Mouse (Mus musculus): ENCODE measurements around the gene Pnpla3. TPM values are rescaled to one million over a fixed set of nuclear protein-coding genes. Genes with fewer than 3 reads are reported as not detected.

Pnpla3 gene
- polyA plus RNA-seq, 1 experiment = not detected

DNA sequence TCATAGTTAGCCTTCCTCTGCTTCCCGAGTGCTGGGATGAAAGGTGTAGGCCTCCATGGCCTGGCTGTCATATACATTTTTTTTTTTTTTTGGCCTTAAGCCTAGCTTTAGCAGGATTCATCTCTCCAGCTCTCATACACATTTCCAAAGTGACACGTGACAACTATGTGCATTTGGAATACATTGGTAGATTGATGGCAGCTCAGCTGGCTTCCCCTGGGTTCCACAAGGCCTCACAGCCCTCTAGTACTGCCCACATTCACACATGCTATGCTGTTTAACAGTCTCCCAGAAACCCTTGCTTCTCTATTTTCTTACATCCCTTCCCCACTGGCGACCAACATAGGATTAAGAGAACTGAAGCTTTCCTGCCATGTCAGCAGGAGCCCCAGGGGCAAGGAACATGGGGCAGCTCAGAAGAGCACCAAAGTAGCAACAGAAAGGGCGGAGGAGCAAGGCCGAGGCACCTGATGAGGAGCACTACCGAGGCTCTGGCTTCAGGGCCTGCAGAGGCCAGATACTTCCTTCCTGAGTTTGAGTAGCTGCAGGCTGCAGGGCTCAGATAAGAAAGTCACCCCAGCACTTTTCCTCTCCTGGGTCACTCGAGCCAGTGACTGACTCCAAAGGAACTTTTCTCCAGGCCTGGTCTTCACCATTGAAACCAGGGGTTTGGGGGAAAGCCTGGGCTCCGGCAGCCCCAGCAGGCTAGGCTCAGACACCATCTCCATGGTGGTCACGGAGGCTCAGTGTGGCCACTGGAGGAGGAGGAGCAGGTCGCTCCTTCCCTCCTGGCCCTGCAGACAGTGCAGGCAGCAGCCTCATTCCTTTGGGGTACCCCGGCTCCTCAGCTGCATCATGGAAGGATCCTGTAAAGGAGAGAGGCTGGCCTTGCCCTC is 42.1 kb downstream of the Pnpla3 start:
- H3K4me1 ChIP-seq (ENCODE audit: control insufficient read depth, insufficient read depth, low read length) = peaks cover 1% of the 10 kb centered on the region; the same call in 1 of the 2 replicates
- H3K4me3 ChIP-seq (replicated peaks; ENCODE audit: control insufficient read depth, low read depth, low read length) = peak overlapping the region; percentile 25
- no peak for TF ChIP-seq POLR2A (IDR thresholded peaks at IDR 0.05; ENCODE audit: borderline replicate concordance, control insufficient read depth, low read depth, low read length)
- TF ChIP-seq CTCF (IDR thresholded peaks at IDR 0.05; ENCODE audit: control insufficient read depth, insufficient read depth, low read length) = no peak
- H3K27ac ChIP-seq (ENCODE audit: control insufficient read depth, insufficient read depth, low read depth, low read length, poor library complexity) = peak overlapping the region; percentile 85
- 30% methylated on average over 11 of the region's 11 CpGs for WGBS

DNA sequence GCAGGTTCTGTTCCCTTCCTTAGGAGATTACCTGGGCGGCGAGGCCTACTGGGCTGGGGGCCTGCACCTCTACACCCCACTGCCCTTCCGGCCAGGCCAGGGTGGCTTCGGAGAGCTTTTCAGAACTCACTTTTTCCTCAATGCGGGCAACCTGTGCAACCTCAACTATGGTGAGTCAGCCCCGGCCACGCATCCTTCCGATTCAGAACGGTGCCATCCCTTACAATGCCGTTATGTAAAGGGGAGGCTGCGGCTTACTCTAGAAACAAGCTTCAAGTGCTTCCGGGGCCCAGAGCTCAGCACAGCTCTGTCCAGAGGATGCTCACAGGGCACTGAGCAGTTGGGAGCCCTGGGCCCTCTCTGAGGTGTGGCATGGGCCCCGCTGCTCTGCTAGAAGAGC is 42.8 kb downstream of the Pnpla3 start:
- WGBS = 44% methylated on average over 13 of the region's 13 CpGs
- Histone ChIP-seq H3K4me1 (ENCODE audit: control insufficient read depth, insufficient read depth, low read length) (peaks cover 1% of the 10 kb centered on the region; the same call in 1 of the 2 replicates), H3K27ac (ENCODE audit: control insufficient read depth, insufficient read depth, low read depth, low read length, poor library complexity) (peak overlapping the region; percentile 85), H3K4me3 (replicated peaks; ENCODE audit: control insufficient read depth, low read depth, low read length) (peak overlapping the region; percentile 27)
- TF ChIP-seq POLR2A (IDR thresholded peaks at IDR 0.05; ENCODE audit: borderline replicate concordance, control insufficient read depth, low read depth, low read length) = no peak
- no peak for TF ChIP-seq CTCF (IDR thresholded peaks at IDR 0.05; ENCODE audit: control insufficient read depth, insufficient read depth, low read length)

DNA sequence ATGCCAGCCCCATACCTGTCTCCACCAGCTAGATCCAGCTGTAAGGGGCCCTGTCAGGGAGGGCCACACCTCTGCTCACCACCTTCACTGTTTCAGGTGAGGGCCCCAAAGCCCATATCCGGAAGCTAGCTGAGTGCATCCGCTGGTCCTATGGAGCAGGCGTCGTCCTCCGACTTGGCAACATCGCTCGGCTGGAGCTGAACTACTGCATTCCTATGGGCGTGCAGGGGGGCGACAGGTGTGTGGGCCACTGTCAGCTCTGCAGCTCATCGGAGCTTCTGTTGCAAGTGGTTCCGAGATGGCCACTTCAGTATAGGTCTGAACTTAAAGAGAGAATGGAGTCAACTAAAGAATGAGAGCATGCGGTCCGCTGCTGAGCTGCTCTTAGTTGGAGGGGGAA is 43.3 kb downstream of the Pnpla3 start:
- peaks cover 1% of the 10 kb centered on the region; the same call in 1 of the 2 replicates for H3K4me1 ChIP-seq (ENCODE audit: control insufficient read depth, insufficient read depth, low read length)
- TF ChIP-seq POLR2A (IDR thresholded peaks at IDR 0.05; ENCODE audit: borderline replicate concordance, control insufficient read depth, low read depth, low read length) (no peak), CTCF (IDR thresholded peaks at IDR 0.05; ENCODE audit: control insufficient read depth, insufficient read depth, low read length) (no peak)
- WGBS = 92% methylated on average over 13 of the region's 13 CpGs
- H3K4me3 ChIP-seq (replicated peaks; ENCODE audit: control insufficient read depth, low read depth, low read length) = peak overlapping the region; percentile 27
- H3K27ac ChIP-seq (ENCODE audit: control insufficient read depth, insufficient read depth, low read depth, low read length, poor library complexity) = peak overlapping the region; percentile 85

DNA sequence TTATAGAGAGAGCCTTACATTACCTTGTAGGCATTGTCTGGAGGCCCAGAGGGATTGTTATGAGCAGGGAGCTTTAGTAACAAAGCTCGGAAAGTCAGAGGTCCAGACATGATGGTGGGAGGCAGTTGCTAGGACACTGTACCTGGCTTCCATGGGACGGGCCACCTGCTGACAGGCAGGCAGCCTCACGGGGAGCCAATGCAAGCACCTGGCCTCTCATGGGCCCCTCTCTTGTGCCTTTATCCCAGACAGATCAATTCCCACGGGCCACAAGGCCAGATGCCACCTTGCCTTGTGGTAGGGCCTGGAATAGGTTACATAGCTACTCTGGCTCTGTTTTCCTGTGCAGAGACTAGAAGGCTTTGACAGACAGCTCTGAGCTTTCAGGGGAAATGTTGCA is 43.9 kb downstream of the Pnpla3 start:
- H3K27ac ChIP-seq (ENCODE audit: control insufficient read depth, insufficient read depth, low read depth, low read length, poor library complexity) = peak overlapping the region; percentile 5; the same call in 1 of the 2 replicates
- WGBS = 84% methylated on average over 4 of the region's 4 CpGs
- no peak overlapping the region for H3K4me3 ChIP-seq (replicated peaks; ENCODE audit: control insufficient read depth, low read depth, low read length)
- TF ChIP-seq POLR2A (IDR thresholded peaks at IDR 0.05; ENCODE audit: borderline replicate concordance, control insufficient read depth, low read depth, low read length) = no peak
- no peak for TF ChIP-seq CTCF (IDR thresholded peaks at IDR 0.05; ENCODE audit: control insufficient read depth, insufficient read depth, low read length)
- H3K4me1 ChIP-seq (ENCODE audit: control insufficient read depth, insufficient read depth, low read length) = peaks cover 1% of the 10 kb centered on the region; the same call in 1 of the 2 replicates

DNA sequence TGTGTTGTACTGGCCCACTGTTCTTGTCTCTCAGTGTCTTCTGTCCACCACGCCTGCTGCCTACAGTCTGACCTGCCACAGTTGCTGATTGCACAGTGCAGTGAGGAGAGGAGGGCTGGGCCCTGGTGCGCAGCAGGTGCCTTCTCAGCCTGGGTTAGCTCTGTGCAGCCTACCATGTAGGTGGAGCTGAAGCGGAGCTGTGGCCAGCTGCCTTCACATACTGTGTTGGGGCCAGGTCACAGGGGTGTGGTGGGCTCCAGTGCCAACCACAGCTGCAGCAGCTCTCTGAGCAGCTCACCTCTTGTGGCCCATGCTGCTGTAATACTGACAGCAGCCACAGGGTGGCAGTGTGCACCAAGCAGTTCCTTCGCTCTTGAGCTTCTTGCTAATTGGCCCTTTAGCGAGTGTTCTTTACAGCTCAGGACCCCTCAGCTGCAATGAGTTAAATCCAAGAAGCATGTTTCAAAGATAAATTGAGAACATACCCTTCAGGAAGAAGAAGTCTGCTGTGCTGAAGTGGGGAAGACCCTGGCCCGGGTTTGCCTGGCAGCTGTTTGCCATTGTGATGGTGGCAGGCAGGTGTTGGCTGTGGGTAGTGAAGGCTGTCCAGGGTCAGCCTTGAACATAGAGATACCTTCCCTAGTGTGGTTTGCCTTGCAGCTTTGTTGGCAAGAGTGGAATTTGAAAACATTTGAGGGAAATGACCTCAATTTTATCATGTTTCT is 44.6 kb downstream of the Pnpla3 start:
- Histone ChIP-seq H3K4me3 (replicated peaks; ENCODE audit: control insufficient read depth, low read depth, low read length) (no peak overlapping the region), H3K4me1 (ENCODE audit: control insufficient read depth, insufficient read depth, low read length) (peaks cover 1% of the 10 kb centered on the region; the same call in 1 of the 2 replicates), H3K27ac (ENCODE audit: control insufficient read depth, insufficient read depth, low read depth, low read length, poor library complexity) (peak overlapping the region; percentile 5; the same call in 1 of the 2 replicates)
- peak; percentile 100 for TF ChIP-seq CTCF (IDR thresholded peaks at IDR 0.05; ENCODE audit: control insufficient read depth, insufficient read depth, low read length)
- no peak for TF ChIP-seq POLR2A (IDR thresholded peaks at IDR 0.05; ENCODE audit: borderline replicate concordance, control insufficient read depth, low read depth, low read length)
- 30% methylated on average over 6 of the region's 6 CpGs for WGBS

DNA sequence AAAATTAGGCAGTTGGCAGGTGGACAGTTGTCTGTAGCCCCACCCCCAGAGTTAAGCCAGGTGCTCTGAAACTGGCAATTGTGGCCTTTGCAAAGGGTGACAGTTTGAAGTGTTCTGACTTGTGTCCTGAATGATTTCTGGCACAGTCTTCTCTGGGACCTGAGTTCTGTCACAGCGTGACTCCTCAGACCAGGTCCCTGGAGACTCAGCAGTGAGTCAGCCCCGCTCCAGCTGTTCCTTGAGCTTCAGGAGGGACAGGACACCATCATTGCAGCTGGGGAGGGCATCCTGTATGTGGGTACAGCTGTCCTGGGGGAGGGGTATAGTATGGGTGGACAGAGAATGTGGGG is 45.1 kb downstream of the Pnpla3 start:
- peaks cover 1% of the 10 kb centered on the region; the same call in 1 of the 2 replicates for H3K4me1 ChIP-seq (ENCODE audit: control insufficient read depth, insufficient read depth, low read length)
- WGBS = 87% methylated on average over 2 of the region's 2 CpGs
- H3K27ac ChIP-seq (ENCODE audit: control insufficient read depth, insufficient read depth, low read depth, low read length, poor library complexity) = no peak overlapping the region
- TF ChIP-seq CTCF (IDR thresholded peaks at IDR 0.05; ENCODE audit: control insufficient read depth, insufficient read depth, low read length) (no peak), POLR2A (IDR thresholded peaks at IDR 0.05; ENCODE audit: borderline replicate concordance, control insufficient read depth, low read depth, low read length) (no peak)
- no peak overlapping the region for H3K4me3 ChIP-seq (replicated peaks; ENCODE audit: control insufficient read depth, low read depth, low read length)

DNA sequence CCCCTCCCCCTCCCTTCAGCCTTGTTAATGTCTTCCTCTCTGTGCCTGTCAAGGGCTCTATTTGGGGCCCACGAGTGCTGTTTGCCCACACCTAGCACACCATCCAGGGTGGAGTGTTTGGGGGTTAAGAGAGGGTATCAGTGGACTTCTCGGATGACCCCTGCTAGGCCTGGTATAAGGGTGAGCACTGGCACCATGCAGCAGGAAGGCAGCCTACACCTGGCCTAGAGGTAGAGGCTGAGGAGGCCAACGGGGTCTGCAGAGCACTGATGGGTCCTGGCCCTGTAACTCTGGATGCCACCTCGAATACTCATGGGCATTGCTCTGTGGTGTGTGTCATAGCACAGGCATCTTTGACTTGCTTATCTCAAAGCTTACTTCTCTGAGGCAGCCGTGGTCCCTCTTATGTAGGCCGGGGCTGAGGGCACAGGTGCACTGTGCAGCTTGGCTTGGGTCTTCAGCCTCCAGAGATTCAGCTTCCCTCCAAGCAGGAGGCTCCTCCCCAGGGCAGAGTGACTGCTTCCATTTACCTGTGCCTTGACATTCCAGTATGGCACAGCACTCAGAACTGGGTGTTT is 45.6 kb downstream of the Pnpla3 start:
- no peak overlapping the region for H3K4me3 ChIP-seq (replicated peaks; ENCODE audit: control insufficient read depth, low read depth, low read length)
- 76% methylated on average over 6 of the region's 6 CpGs for WGBS
- no peak overlapping the region for H3K27ac ChIP-seq (ENCODE audit: control insufficient read depth, insufficient read depth, low read depth, low read length, poor library complexity)
- TF ChIP-seq CTCF (IDR thresholded peaks at IDR 0.05; ENCODE audit: control insufficient read depth, insufficient read depth, low read length) = no peak
- TF ChIP-seq POLR2A (IDR thresholded peaks at IDR 0.05; ENCODE audit: borderline replicate concordance, control insufficient read depth, low read depth, low read length) = no peak
- H3K4me1 ChIP-seq (ENCODE audit: control insufficient read depth, insufficient read depth, low read length) = peaks cover 1% of the 10 kb centered on the region; the same call in 1 of the 2 replicates

DNA sequence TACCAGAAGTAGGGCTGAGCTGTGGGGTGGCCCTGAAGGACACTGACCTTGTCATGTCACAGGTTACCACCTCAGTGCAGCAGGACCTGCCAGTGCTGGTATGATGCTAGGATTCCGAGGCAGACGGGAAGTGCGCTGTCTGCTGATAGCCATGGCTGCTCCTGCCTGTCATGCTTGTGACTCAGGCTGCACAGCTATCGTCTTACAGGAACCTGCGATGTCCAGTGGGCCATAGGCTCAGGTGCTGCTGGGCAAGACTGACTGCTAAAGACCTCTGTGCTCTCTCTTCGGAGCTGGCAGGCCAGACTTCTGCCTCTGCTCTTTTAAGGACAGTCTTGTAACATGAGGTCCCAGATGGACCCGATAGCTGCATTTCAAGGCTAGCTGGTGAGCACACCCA is 46.8 kb downstream of the Pnpla3 start:
- TF ChIP-seq POLR2A (IDR thresholded peaks at IDR 0.05; ENCODE audit: borderline replicate concordance, control insufficient read depth, low read depth, low read length) (no peak), CTCF (IDR thresholded peaks at IDR 0.05; ENCODE audit: control insufficient read depth, insufficient read depth, low read length) (no peak)
- peaks cover 1% of the 10 kb centered on the region; the same call in 1 of the 2 replicates for H3K4me1 ChIP-seq (ENCODE audit: control insufficient read depth, insufficient read depth, low read length)
- no peak overlapping the region for H3K27ac ChIP-seq (ENCODE audit: control insufficient read depth, insufficient read depth, low read depth, low read length, poor library complexity)
- no peak overlapping the region for H3K4me3 ChIP-seq (replicated peaks; ENCODE audit: control insufficient read depth, low read depth, low read length)
- WGBS = 95% methylated on average over 7 of the region's 7 CpGs
